10 mouse cellular contexts compared by ENCODE assay signal in the genomic region with DNA sequence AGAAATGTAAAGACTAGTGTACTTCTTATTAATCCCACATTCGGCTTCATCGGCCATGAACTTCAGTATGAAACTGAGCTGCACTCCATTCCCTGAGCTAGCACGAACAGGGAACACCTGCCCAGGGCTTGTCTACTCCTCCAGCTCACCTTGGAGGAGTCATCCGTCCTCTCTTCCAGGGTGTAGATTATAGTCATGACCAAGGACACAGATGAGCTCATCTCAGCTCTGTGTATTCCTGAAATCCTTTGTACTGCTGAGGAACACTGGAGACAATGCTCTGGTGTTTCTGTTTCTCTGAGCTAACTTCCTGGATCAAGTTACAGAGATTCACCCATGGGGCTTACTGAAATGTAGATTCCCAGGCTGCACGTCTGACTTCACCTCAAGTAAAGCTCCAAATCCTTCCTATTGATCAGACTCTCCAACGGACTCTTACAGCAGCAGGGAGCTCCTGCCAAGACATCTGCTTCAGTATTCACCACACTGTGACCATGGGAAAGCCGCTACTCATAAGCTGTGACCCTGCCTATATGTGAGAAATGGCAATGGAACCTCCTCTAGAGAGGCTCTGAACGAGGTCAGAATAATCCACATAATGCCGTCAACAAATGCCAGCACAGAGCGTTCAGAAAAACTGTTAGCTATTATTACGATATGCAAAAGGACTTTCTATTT.
DNase-seq lines count a peak whose midpoint lies in the region; ATAC-seq and TF ChIP-seq lines count a peak whose summit lies in the region.
"Had no signal": no experiment of that assay in that cellular context is flagged by ENCODE, and none has a peak within 500 bp of the region (broad histone marks: within the 10 kb centered on the region; RNA-seq: fewer than 3 reads in every experiment).

No protein-coding gene starts in this region.

- H3K4me3 ChIP-seq in kidney, embryonic 15.5 days (replicated peaks) = no peak overlapping the region
- no peak overlapping the region for H3K4me3 ChIP-seq in kidney, embryonic 14.5 days (ENCODE audit: low read length)
- H3K4me3 ChIP-seq in midbrain, embryonic 16.5 days (ENCODE audit: low read depth, low read length) = no peak overlapping the region
- no peak overlapping the region for H3K4me3 ChIP-seq in intestine, embryonic 16.5 days (ENCODE audit: low read length)

- peaks cover 24% of the 10 kb centered on the region for H3K4me1 ChIP-seq in kidney, embryonic 15.5 days
- H3K4me1 ChIP-seq in kidney, embryonic 14.5 days (ENCODE audit: control insufficient read depth, insufficient read depth, low read length) = 0 out of 2 replicates have a peak, but pooled peaks cover 8% of the 10 kb centered on the region
- peaks cover 17% of the 10 kb centered on the region; the same call in 1 of the 2 replicates for H3K4me1 ChIP-seq in midbrain, embryonic 16.5 days (ENCODE audit: control insufficient read depth, insufficient read depth, low read length)
- no peaks in the 10 kb centered on the region for H3K4me1 ChIP-seq in intestine, embryonic 16.5 days (ENCODE audit: control insufficient read depth, insufficient read depth, low read length)

- H3K27me3 ChIP-seq in kidney, embryonic 15.5 days = no peaks in the 10 kb centered on the region
- no peaks in the 10 kb centered on the region for H3K27me3 ChIP-seq in kidney, embryonic 14.5 days (ENCODE audit: control insufficient read depth, insufficient read depth, low read length)
- H3K27me3 ChIP-seq in midbrain, embryonic 16.5 days (ENCODE audit: control insufficient read depth, insufficient read depth, low read depth, low read length) = no peaks in the 10 kb centered on the region
- no peaks in the 10 kb centered on the region for H3K27me3 ChIP-seq in intestine, embryonic 16.5 days (replicated peaks; ENCODE audit: control insufficient read depth, insufficient read depth, low read length)

- TF ChIP-seq POLR2A in brain, embryonic 14.5 days (IDR thresholded peaks at IDR 0.05; ENCODE audit: borderline replicate concordance, extremely low read depth, insufficient read depth, insufficient read length, poor library complexity, severe bottlenecking) = no peak

- H3K9me3 ChIP-seq in kidney, embryonic 15.5 days (replicated peaks) = no peaks in the 10 kb centered on the region
- no peaks in the 10 kb centered on the region for H3K9me3 ChIP-seq in kidney, embryonic 14.5 days (ENCODE audit: control insufficient read depth, low read length)
- H3K9me3 ChIP-seq in midbrain, embryonic 16.5 days (replicated peaks; ENCODE audit: control insufficient read depth, low read length, poor library complexity, severe bottlenecking) = no peaks in the 10 kb centered on the region
- no peaks in the 10 kb centered on the region for H3K9me3 ChIP-seq in intestine, embryonic 16.5 days (ENCODE audit: control insufficient read depth, low read length)

- H3K4me2 ChIP-seq in kidney, embryonic 15.5 days = no peak overlapping the region
- H3K4me2 ChIP-seq in kidney, embryonic 14.5 days (replicated peaks; ENCODE audit: low read depth, low read length) = no peak overlapping the region
- peak overlapping the region; percentile 27; the same call in 1 of the 2 replicates for H3K4me2 ChIP-seq in midbrain, embryonic 16.5 days (ENCODE audit: low read length)
- H3K4me2 ChIP-seq in intestine, embryonic 16.5 days (ENCODE audit: low read depth, low read length) = no peak overlapping the region

- peak overlapping the region; percentile 18; the same call in 1 of the 2 replicates for H3K27ac ChIP-seq in kidney, embryonic 15.5 days
- H3K27ac ChIP-seq in kidney, embryonic 14.5 days (ENCODE audit: low read depth, low read length) = no peak overlapping the region
- peak overlapping the region; percentile 17; the same call in 1 of the 2 replicates for H3K27ac ChIP-seq in midbrain, embryonic 16.5 days (ENCODE audit: low read length)
- no peak overlapping the region for H3K27ac ChIP-seq in intestine, embryonic 16.5 days (ENCODE audit: low read length)

- no peak for ATAC-seq in kidney, embryonic 15.5 days (replicated peaks; ENCODE audit: low FRiP score)
- ATAC-seq in kidney, embryonic 14.5 days (ENCODE audit: low FRiP score, low TSS enrichment) = no peak
- ATAC-seq in midbrain, embryonic 16.5 days = peak; percentile 52; the same call in 1 of the 2 replicates
- no peak for ATAC-seq in intestine, embryonic 16.5 days
- ATAC-seq: liver, postnatal 0 days had no signal

- DNase-seq in embryo, embryonic 10.5 days (ENCODE audit: low spot score) = peak; percentile 33
- DNase-seq in embryo, embryonic 9.5 days (ENCODE audit: extremely low spot score) = no peak
- DNase-seq in brain, embryonic 14.5 days (ENCODE audit: low read depth) = peak; percentile 32
- DNase-seq in cerebellum, adult 11-12 months = no peak
- DNase-seq: gastrocnemius, postnatal 25 days; liver, postnatal 0 days had no signal

- no peaks in the 10 kb centered on the region for H3K36me3 ChIP-seq in kidney, embryonic 15.5 days
- H3K36me3 ChIP-seq in kidney, embryonic 14.5 days (ENCODE audit: control insufficient read depth, insufficient read depth, low read length) = no peaks in the 10 kb centered on the region
- no peaks in the 10 kb centered on the region for H3K36me3 ChIP-seq in midbrain, embryonic 16.5 days (ENCODE audit: control insufficient read depth, insufficient read depth, low read length)
- no peaks in the 10 kb centered on the region for H3K36me3 ChIP-seq in intestine, embryonic 16.5 days (ENCODE audit: control insufficient read depth, insufficient read depth, low read length)

- no peak for TF ChIP-seq CTCF in brain, embryonic 14.5 days (IDR thresholded peaks at IDR 0.05; ENCODE audit: borderline replicate concordance, extremely low read depth, insufficient read depth, insufficient read length)

- WGBS in kidney, embryonic 15.5 days = 57% methylated on average over 11 of the region's 11 CpGs
- WGBS in kidney, embryonic 14.5 days = 59% methylated on average over 11 of the region's 11 CpGs
- 32% methylated on average over 11 of the region's 11 CpGs for WGBS in midbrain, embryonic 16.5 days
- 59% methylated on average over 11 of the region's 11 CpGs for WGBS in intestine, embryonic 16.5 days

- no peak overlapping the region for H3K9ac ChIP-seq in kidney, embryonic 15.5 days
- H3K9ac ChIP-seq in kidney, embryonic 14.5 days (ENCODE audit: low read depth, low read length) = no peak overlapping the region
- H3K9ac ChIP-seq in midbrain, embryonic 16.5 days (ENCODE audit: low read depth, low read length) = no peak overlapping the region
- no peak overlapping the region for H3K9ac ChIP-seq in intestine, embryonic 16.5 days (ENCODE audit: low read depth, low read length)
- H3K9ac ChIP-seq: liver, postnatal 0 days had no signal

Comparison
In these comparisons a context has a peak if more than half of its experiments do, and no peak if none do; other contexts are left out.
1. DNase-seq: peak in embryo, embryonic 10.5 days (single experiment) and brain, embryonic 14.5 days (single experiment); none in embryo, embryonic 9.5 days (single experiment) and cerebellum, adult 11-12 months (single experiment).
2. H3K27ac ChIP-seq: peak in kidney, embryonic 15.5 days (single experiment) and midbrain, embryonic 16.5 days (single experiment); none in kidney, embryonic 14.5 days (single experiment) and intestine, embryonic 16.5 days (single experiment).